In genomic region chr2:168352194-168352593, GRCm38 (mm10) we compare ENCODE assay signal across 10 mouse cellular contexts.
"Had no signal": no experiment of that assay in that cellular context is flagged by ENCODE, and none has a peak within 500 bp of the region (broad histone marks: within the 10 kb centered on the region; RNA-seq: fewer than 3 reads in every experiment).

No protein-coding gene starts in this region.

- H3K27me3 ChIP-seq: limb, embryonic 15.5 days; liver, embryonic 12.5 days; neural tube, embryonic 12.5 days; stomach, embryonic 15.5 days had no signal

- H3K4me1 ChIP-seq: liver, embryonic 12.5 days; stomach, embryonic 15.5 days had no signal

- H3K4me3 ChIP-seq: limb, embryonic 15.5 days; liver, embryonic 12.5 days; neural tube, embryonic 12.5 days; stomach, embryonic 15.5 days had no signal

- H3K9me3 ChIP-seq: limb, embryonic 15.5 days; liver, embryonic 12.5 days; neural tube, embryonic 12.5 days; stomach, embryonic 15.5 days had no signal

- DNase-seq: kidney, adult 18-20 months; kidney, postnatal 14 days; lung, embryonic 14.5 days; midbrain, embryonic 14.5 days; thymus, adult 2 months; thymus, postnatal 25 days had no signal

- H3K9ac ChIP-seq: limb, embryonic 15.5 days; liver, embryonic 12.5 days; lung, embryonic 14.5 days; neural tube, embryonic 12.5 days; stomach, embryonic 15.5 days had no signal

- H3K27ac ChIP-seq: limb, embryonic 15.5 days; neural tube, embryonic 12.5 days; stomach, embryonic 15.5 days had no signal

- H3K4me2 ChIP-seq: limb, embryonic 15.5 days; liver, embryonic 12.5 days; lung, embryonic 14.5 days; neural tube, embryonic 12.5 days; stomach, embryonic 15.5 days had no signal

- ATAC-seq: liver, embryonic 12.5 days had no signal

- H3K36me3 ChIP-seq: limb, embryonic 15.5 days; liver, embryonic 12.5 days; neural tube, embryonic 12.5 days; stomach, embryonic 15.5 days had no signal
